Mouse (Mus musculus) brain, embryonic 14.5 days (tissue): ENCODE data around the gene Gm11985.

Experiments used
- CTCF ChIP-seq: fragments of 200-500 bp; IDR thresholded peaks from 2 replicates; pipeline ENCODE4 v1.5.1; 2012; ENCODE audit warnings: inconsistent platforms, mild to moderate bottlenecking, moderate library complexity, borderline replicate concordance; ENCODE audit not compliant: insufficient read depth, insufficient read length; ENCODE audit errors: extremely low read depth
- POLR2A ChIP-seq: fragments of 200-500 bp; IDR thresholded peaks from 2 replicates; pipeline ENCODE4 v1.6.1; 2012; ENCODE audit warnings: mild to moderate bottlenecking, inconsistent platforms, borderline replicate concordance; ENCODE audit not compliant: poor library complexity, insufficient read depth, insufficient read length, severe bottlenecking; ENCODE audit errors: extremely low read depth

DNA sequence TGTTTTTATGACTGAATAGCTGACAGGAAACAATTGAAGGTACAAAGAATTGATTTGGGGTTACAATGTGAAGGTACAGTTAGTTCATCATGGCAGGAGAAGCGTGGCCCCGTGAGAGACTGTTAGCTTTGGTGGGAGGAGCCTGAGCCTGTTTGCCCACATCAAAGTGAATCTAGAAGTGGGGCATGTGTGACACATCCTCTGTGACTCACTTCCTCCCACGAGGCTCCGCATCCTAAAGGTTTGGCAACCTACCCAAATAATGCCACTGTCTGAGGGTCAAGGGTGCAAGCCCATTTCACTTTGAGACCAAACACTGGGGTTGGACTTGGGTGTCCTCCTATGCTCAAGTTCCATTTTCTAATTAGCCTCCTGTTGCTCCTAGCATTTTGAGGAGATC, 43.1 kb downstream of the Gm11985 start:
- no peak for TF ChIP-seq CTCF
- TF ChIP-seq POLR2A, result no peak
